Mouse (Mus musculus) intestine, postnatal 0 days (tissue): ENCODE measurements at regions not wholly inside any gene's neighbourhood (a gene's known extent, or its start where the extent isn't known, plus 50 kb on each side); places are given as distances from the start of the nearest gene placed in this dataset.

ENCODE experiments used
- ATAC-seq: fragments of 200-750 bp; cut with Nextera tagmentation; 2 replicates; pipeline ENCODE4 v1.8.0; 2017; ENCODE audit warnings: mild to moderate bottlenecking, moderate TSS enrichment, moderate library complexity
- H3K27ac ChIP-seq: fragments of 300-500 bp; sonication (generic); 2 replicates; pipeline ENCODE4 v1.5.1; 2014; ENCODE audit warnings: mild to moderate bottlenecking, low read depth, low read length, moderate library complexity
- H3K27me3 ChIP-seq: fragments of 300-500 bp; sonication (generic); replicated peaks from 2 replicates; pipeline ENCODE4 v1.6.1; 2014; ENCODE audit warnings: low read length, mixed read lengths; ENCODE audit not compliant: control insufficient read depth, insufficient read depth
- H3K36me3 ChIP-seq: fragments of 300-500 bp; sonication (generic); 2 replicates; pipeline ENCODE4 v1.6.1; 2014; ENCODE audit warnings: mild to moderate bottlenecking, moderate library complexity; ENCODE audit not compliant: control insufficient read depth, insufficient read depth
- H3K4me1 ChIP-seq: fragments of 300-500 bp; sonication (generic); replicated peaks from 2 replicates; pipeline ENCODE4 v1.6.1; 2014; ENCODE audit warnings: antibody characterized with exemption, low read length, mixed read lengths; ENCODE audit not compliant: control insufficient read depth, insufficient read depth
- H3K4me2 ChIP-seq: fragments of 300-500 bp; sonication (generic); replicated peaks from 2 replicates; pipeline ENCODE4 v1.6.1; 2014; ENCODE audit warnings: low read depth, mild to moderate bottlenecking, moderate library complexity
- H3K4me3 ChIP-seq: fragments of 300-500 bp; sonication (generic); 2 replicates; pipeline ENCODE4 v1.5.1; 2014; ENCODE audit warnings: low read depth, low read length
- H3K9ac ChIP-seq: fragments of 300-500 bp; sonication (generic); 2 replicates; pipeline ENCODE4 v1.6.1; 2014; ENCODE audit warnings: mild to moderate bottlenecking, low read depth, low read length
- H3K9me3 ChIP-seq: fragments of 300-500 bp; sonication (generic); 2 replicates; pipeline ENCODE4 v1.6.1; 2016; ENCODE audit warnings: mixed run types; ENCODE audit not compliant: control insufficient read depth
- CTCF ChIP-seq: sonication (generic); IDR thresholded peaks from 2 replicates; pipeline ENCODE4 v1.5.1; 2016; ENCODE audit warnings: low read depth, mild to moderate bottlenecking, control low read depth, antibody characterized with exemption, moderate library complexity
- WGBS: fragments of 180-500 bp; shearing (Covaris S2); extraction: QIAGEN DNeasy Blood & Tissue Kit; methylation state at CpG from one replicate; pipeline ENCODE4 v1.1.7; 2014; 5-methylcytosine and 5-hydroxymethylcytosine counted together

- Histone ChIP-seq H3K27me3 (no peaks in the 10 kb centered on the region), H3K9ac (no peak overlapping the region), H3K9me3 (no peaks in the 10 kb centered on the region), H3K36me3 (no peaks in the 10 kb centered on the region; the same call in 1 of the 2 replicates), H3K4me2 (no peak overlapping the region), H3K4me1 (no peaks in the 10 kb centered on the region), H3K27ac (no peak overlapping the region), H3K4me3 (no peak overlapping the region)
- TF ChIP-seq CTCF: no peak
- 70% methylated on average over 2 of the region's 2 CpGs for WGBS
- no peak for ATAC-seq
Observed at GRCm38 (mm10) chr12:109662179-109662578, 62.0 kb upstream of the Rtl1 start.

- Histone ChIP-seq H3K9me3 (no peaks in the 10 kb centered on the region), H3K4me2 (no peak overlapping the region), H3K27me3 (no peaks in the 10 kb centered on the region), H3K36me3 (no peaks in the 10 kb centered on the region), H3K9ac (no peak overlapping the region), H3K4me1 (no peaks in the 10 kb centered on the region), H3K4me3 (no peak overlapping the region), H3K27ac (no peak overlapping the region; the same call in 1 of the 2 replicates)
- WGBS: 72% methylated on average over 4 of the region's 4 CpGs
- TF ChIP-seq CTCF: no peak
- ATAC-seq: no peak
Observed at GRCm38 (mm10) chr12:109674766-109675165, 74.6 kb upstream of the Rtl1 start.

DNA sequence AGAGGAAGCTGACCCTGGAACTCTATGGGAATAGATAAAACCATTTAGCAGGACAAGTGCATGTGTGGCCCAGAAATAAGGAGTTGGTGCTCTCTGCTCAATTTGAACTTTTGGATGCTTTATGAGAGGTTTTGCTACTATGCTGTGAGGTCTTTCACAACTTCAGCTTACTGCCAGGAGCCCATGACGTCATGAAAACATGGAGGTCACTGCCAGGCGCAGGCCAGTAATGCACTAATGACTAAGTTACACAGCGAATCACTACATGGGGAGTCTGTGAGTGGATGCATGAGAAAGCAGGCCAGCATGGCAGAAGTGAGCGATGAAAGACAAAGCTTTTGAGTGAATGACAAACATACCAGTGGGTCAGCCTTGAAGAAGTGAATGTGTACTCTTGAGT is 93.9 kb upstream of the Rtl1 start:
- TF ChIP-seq CTCF: no peak
- ATAC-seq: no peak
- Histone ChIP-seq H3K4me1 (no peaks in the 10 kb centered on the region), H3K9ac (no peak overlapping the region), H3K27ac (no peak overlapping the region), H3K4me2 (no peak overlapping the region), H3K4me3 (no peak overlapping the region), H3K9me3 (no peaks in the 10 kb centered on the region), H3K27me3 (no peaks in the 10 kb centered on the region), H3K36me3 (peaks cover 7% of the 10 kb centered on the region)
- 87% methylated on average over 4 of the region's 4 CpGs for WGBS

DNA sequence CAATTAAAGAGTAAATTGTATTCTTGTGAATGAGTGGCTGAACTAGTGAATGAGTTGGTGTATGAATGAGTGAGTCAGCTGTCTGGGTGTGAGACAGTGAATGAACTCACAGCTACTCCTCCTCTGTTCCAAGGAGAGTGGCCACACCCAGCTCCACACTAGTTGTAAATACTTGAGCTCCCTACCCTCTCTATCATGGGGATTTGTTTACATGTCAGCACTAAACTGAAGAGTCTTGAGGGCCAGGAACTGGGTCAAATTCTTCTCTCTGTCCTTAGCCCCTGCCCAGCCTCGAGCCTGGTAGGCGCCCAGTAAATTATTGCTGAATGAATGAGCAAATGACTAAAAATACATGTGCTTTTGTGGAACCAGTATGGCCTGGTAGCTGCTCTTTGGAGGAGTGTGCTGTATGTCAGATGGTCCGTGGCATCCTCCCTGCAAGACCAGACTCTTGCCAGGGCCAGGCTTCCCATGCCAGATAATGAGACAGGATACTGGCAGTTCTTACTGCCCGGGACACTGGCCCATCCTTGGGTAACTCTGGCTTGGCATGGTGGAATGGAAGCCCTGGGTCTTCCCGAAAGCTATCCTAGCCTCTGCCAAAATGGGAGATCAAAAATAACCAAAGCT is 94.8 kb upstream of the Rtl1 start:
- Histone ChIP-seq H3K36me3 (peaks cover 7% of the 10 kb centered on the region), H3K9ac (no peak overlapping the region), H3K4me1 (no peaks in the 10 kb centered on the region), H3K27me3 (no peaks in the 10 kb centered on the region), H3K4me3 (no peak overlapping the region), H3K4me2 (no peak overlapping the region), H3K27ac (no peak overlapping the region), H3K9me3 (no peaks in the 10 kb centered on the region)
- no peak for ATAC-seq
- no peak for TF ChIP-seq CTCF
- WGBS: 69% methylated on average over 5 of the region's 5 CpGs

DNA sequence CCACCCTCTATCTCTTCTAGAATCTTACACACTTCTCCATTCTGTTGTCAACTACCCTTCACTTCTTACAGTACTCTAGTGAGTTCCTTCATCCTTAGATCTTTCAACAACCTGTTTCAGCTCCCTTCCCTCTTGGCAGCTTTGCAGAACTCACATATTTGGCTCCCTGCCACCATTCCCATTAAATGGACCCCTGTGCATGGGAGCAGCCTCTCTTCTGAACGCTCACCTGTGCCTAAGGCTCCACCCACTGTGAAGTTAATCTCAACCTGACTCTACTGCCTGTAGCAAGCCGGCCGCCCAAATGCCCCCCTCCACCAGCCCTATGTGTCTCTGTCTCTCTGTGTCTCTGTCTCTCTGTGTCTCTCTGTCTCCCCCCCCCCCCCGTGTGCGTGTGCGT is 106.7 kb upstream of the Rtl1 start:
- Histone ChIP-seq H3K27ac (no peak overlapping the region), H3K9me3 (no peaks in the 10 kb centered on the region), H3K9ac (no peak overlapping the region), H3K4me2 (no peak overlapping the region), H3K4me1 (no peaks in the 10 kb centered on the region), H3K4me3 (no peak overlapping the region), H3K27me3 (no peaks in the 10 kb centered on the region), H3K36me3 (no peaks in the 10 kb centered on the region)
- WGBS: 76% methylated on average over 6 of the region's 6 CpGs
- no peak for TF ChIP-seq CTCF
- no peak for ATAC-seq

GRCm38 (mm10) chr12:109709661-109710060 is 109.5 kb upstream of the Rtl1 start:
- H3K27ac ChIP-seq: no peak overlapping the region
- no peaks in the 10 kb centered on the region for H3K9me3 ChIP-seq
- no peak overlapping the region for H3K4me2 ChIP-seq
- H3K36me3 ChIP-seq: no peaks in the 10 kb centered on the region
- ATAC-seq: no peak
- no peak overlapping the region for H3K4me3 ChIP-seq
- no peaks in the 10 kb centered on the region for H3K27me3 ChIP-seq
- no peak for TF ChIP-seq CTCF
- no peaks in the 10 kb centered on the region for H3K4me1 ChIP-seq
- WGBS: 91% methylated on average over 5 of the region's 5 CpGs
- H3K9ac ChIP-seq: no peak overlapping the region

- H3K4me1 ChIP-seq: no peaks in the 10 kb centered on the region
- no peak for TF ChIP-seq CTCF
- no peaks in the 10 kb centered on the region for H3K36me3 ChIP-seq
- WGBS: 94% methylated on average over 5 of the region's 5 CpGs
- no peak for ATAC-seq
- no peaks in the 10 kb centered on the region for H3K9me3 ChIP-seq
- H3K4me2 ChIP-seq: no peak overlapping the region
- no peak overlapping the region for H3K9ac ChIP-seq
- no peak overlapping the region for H3K27ac ChIP-seq
- H3K4me3 ChIP-seq: no peak overlapping the region
- no peaks in the 10 kb centered on the region for H3K27me3 ChIP-seq
Observed at GRCm38 (mm10) chr12:109711392-109711791, 111.3 kb upstream of the Rtl1 start.
